Mouse (Mus musculus): ENCODE data around the gene Gipc3.

DNA sequence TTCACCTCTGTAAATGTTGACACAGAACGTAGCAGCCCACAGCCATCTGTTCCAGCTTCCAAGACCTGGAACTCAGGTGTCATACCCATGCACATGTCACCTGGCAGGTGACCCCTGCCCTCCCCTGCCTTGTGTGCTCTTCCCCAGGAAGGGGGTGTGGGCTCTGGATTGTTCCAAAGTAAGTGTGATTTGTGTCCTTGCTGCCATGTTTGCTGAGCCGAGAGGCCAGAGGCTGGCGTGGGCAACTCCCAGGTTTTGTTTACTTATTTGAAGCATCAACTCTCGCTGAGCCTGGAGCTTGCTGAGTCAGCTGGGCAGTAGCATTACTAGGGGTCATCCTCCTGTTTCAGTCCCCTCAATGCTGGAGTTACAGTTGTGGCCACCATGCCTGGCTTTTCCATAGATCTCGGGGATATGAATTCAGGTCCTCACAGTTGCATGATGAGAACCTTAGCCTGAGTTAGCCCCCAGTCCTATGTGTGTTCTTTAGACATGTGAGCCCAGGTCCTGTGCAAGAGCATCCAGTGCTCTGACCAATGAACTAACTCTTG is 45.5 kb upstream of the Gipc3 start, which contains the start of gene Gm48552:
- no peak for TF ChIP-seq CTCF (IDR thresholded peaks at IDR 0.05; ENCODE audit: borderline replicate concordance, control insufficient read depth, extremely low read depth, insufficient read depth, low read length, poor library complexity)
- no peak for TF ChIP-seq POLR2A (IDR thresholded peaks at IDR 0.05; ENCODE audit: control insufficient read depth, extremely low read depth, insufficient read depth, low read length, poor library complexity)

All from thymus, adult 2 months (tissue).